ENCODE assay signal across 8 mouse cellular contexts in the genomic region with DNA sequence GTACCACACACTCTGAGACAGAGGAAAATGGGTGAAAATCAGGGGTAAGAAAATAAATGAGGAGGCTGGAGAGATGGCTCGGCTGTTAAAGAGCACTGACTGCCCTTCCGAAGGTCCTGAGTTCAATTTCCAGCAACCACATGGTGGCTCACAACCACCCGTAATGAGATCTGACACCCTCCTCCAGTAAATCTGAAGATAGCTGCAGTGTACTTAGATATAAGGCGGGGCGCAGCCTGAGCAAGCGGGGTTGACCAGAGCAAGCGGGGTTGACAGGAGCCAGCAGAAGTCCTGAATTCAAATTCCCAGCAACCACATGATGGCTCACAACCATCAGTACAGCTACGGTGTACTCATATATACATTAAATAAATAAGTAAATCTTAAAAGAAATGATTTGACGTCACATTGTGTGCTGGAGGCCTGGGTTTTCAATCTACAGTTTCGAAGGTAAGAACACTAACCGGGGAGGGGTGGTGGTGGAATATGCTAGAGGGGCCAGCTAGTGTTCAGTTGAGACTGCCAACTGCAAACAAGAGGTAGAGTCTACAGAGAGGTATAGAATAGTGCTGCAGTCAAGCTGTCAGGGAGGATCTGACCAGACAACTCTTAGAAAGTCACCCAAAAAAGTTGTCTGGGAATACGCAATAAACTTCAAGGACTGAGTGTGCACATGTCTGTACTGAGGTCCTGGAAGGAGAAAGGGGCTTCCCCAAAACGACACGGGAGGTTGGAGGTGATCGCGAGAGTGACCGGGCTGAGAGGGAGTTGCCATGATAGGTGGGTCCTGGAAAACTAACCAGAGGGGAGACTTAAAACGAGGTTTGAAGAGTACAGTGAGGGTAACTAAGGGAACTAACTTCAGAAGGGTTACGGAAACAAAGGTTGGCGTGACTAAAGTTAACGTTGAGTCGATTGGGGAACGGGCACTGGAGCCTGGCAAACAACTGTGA. TPM values are rescaled to one million over a fixed set of nuclear protein-coding genes. Genes with fewer than 3 reads are reported as not detected.
DNase-seq lines count a peak whose midpoint lies in the region; ATAC-seq and TF ChIP-seq lines count a peak whose summit lies in the region.

No protein-coding gene starts in this region.

- H3K9ac ChIP-seq in midbrain, postnatal 0 days (replicated peaks; ENCODE audit: low read length, poor library complexity, severe bottlenecking) = peak overlapping the region; percentile 58

- H3K4me2 ChIP-seq in midbrain, postnatal 0 days (ENCODE audit: low read depth, low read length, poor library complexity, severe bottlenecking) = peak overlapping the region; percentile 57

- peak; percentile 69 for ATAC-seq in midbrain, postnatal 0 days (ENCODE audit: low FRiP score)

- peaks cover 10% of the 10 kb centered on the region for H3K4me1 ChIP-seq in heart, embryonic 10.5 days
- H3K4me1 ChIP-seq in erythroblast, embryonic 14.5 days (ENCODE audit: control insufficient read depth) = peaks cover 44% of the 10 kb centered on the region
- peaks cover 15% of the 10 kb centered on the region for H3K4me1 ChIP-seq in limb, embryonic 10.5 days
- no peaks in the 10 kb centered on the region for H3K4me1 ChIP-seq in midbrain, postnatal 0 days (ENCODE audit: insufficient read depth, low read length)

- TF ChIP-seq CTCF in midbrain, postnatal 0 days (IDR thresholded peaks at IDR 0.05) = no peak

- H3K4me3 ChIP-seq in heart, embryonic 10.5 days = peak overlapping the region; percentile 77
- H3K4me3 ChIP-seq in erythroblast, embryonic 14.5 days (replicated peaks) = peak overlapping the region; percentile 95
- H3K4me3 ChIP-seq in limb, embryonic 10.5 days = peak overlapping the region; percentile 96
- peak overlapping the region; percentile 59 for H3K4me3 ChIP-seq in midbrain, postnatal 0 days (ENCODE audit: low read depth, low read length)

- peak; percentile 85 for DNase-seq in heart, embryonic 10.5 days (ENCODE audit: low spot score)
- no peak for DNase-seq in heart, adult 11 months
- peak; percentile 85 for DNase-seq in ES-CJ7 (ENCODE audit: low read depth, low spot score)
- DNase-seq in limb, embryonic 10.5 days (ENCODE audit: low spot score) = no peak
- DNase-seq in midbrain, postnatal 0 days (ENCODE audit: low spot score) = peak; percentile 40
- no peak for DNase-seq in right cerebral cortex, adult 18-20 months
- no peak for DNase-seq in gastrocnemius, adult 18-20 months (ENCODE audit: low spot score)

- no peaks in the 10 kb centered on the region for H3K9me3 ChIP-seq in heart, embryonic 10.5 days
- no peaks in the 10 kb centered on the region for H3K9me3 ChIP-seq in erythroblast, embryonic 14.5 days (ENCODE audit: control insufficient read depth, low read length)
- H3K9me3 ChIP-seq in limb, embryonic 10.5 days (replicated peaks) = no peaks in the 10 kb centered on the region
- no peaks in the 10 kb centered on the region for H3K9me3 ChIP-seq in midbrain, postnatal 0 days (ENCODE audit: low read length)

- peaks cover 43% of the 10 kb centered on the region for H3K36me3 ChIP-seq in heart, embryonic 10.5 days
- H3K36me3 ChIP-seq in erythroblast, embryonic 14.5 days (ENCODE audit: control insufficient read depth) = peaks cover 46% of the 10 kb centered on the region
- peaks cover 43% of the 10 kb centered on the region for H3K36me3 ChIP-seq in limb, embryonic 10.5 days
- peaks cover 28% of the 10 kb centered on the region for H3K36me3 ChIP-seq in midbrain, postnatal 0 days (ENCODE audit: insufficient read depth, low read length)

- peak overlapping the region; percentile 91 for H3K27ac ChIP-seq in heart, embryonic 10.5 days
- peak overlapping the region; percentile 89 for H3K27ac ChIP-seq in limb, embryonic 10.5 days
- 0 out of 2 replicates have a peak overlapping the region, but pooled peaks have one; percentile 62 for H3K27ac ChIP-seq in midbrain, postnatal 0 days (ENCODE audit: low read depth, low read length)

- no peaks in the 10 kb centered on the region for H3K27me3 ChIP-seq in heart, embryonic 10.5 days (ENCODE audit: insufficient read depth, poor library complexity, severe bottlenecking)
- no peaks in the 10 kb centered on the region for H3K27me3 ChIP-seq in erythroblast, embryonic 14.5 days (ENCODE audit: control insufficient read depth)
- no peaks in the 10 kb centered on the region for H3K27me3 ChIP-seq in limb, embryonic 10.5 days (ENCODE audit: low read depth, poor library complexity, severe bottlenecking)
- no peaks in the 10 kb centered on the region for H3K27me3 ChIP-seq in midbrain, postnatal 0 days (ENCODE audit: insufficient read depth, low read length)

- WGBS in heart, embryonic 10.5 days = 35% methylated on average over 23 of the region's 23 CpGs
- 39% methylated on average over 23 of the region's 23 CpGs for WGBS in limb, embryonic 10.5 days
- WGBS in midbrain, postnatal 0 days = 38% methylated on average over 23 of the region's 23 CpGs

RNA-seq across cellular contexts. Expression of a gene that starts 0.8 kb away (rescaled TPM):
- polyA plus RNA-seq in heart, embryonic 10.5 days (2016; fragmentation: Nextera tagmentation; extraction: Ambion mirVana) = 119 and 140 TPM in 2 replicates
- polyA plus RNA-seq in erythroblast, embryonic 14.5 days (2012) = 12.0 and 17.1 TPM in 2 replicates
- 170 and 205 TPM in 2 replicates for polyA plus RNA-seq in limb, embryonic 10.5 days (2016; fragmentation: Nextera tagmentation; extraction: Ambion mirVana)
- 62.6 and 84.3 TPM in 2 replicates for total RNA-seq in midbrain, postnatal 0 days (2014; rRNA removed)
- polyA plus RNA-seq in midbrain, postnatal 0 days (2015; fragmentation: Nextera tagmentation; extraction: Ambion mirVana) = 103 and 112 TPM in 2 replicates
- total RNA-seq in gastrocnemius, adult 18-20 months (2021) = 10 to 100 TPM; 67.5 to 68.8 TPM

RNA-seq across cellular contexts. Expression of a gene that starts 11.0 kb away (rescaled TPM):
- polyA plus RNA-seq in heart, embryonic 10.5 days (2016; fragmentation: Nextera tagmentation; extraction: Ambion mirVana) = 0.87 and 3.1 TPM in 2 replicates
- polyA plus RNA-seq in erythroblast, embryonic 14.5 days (2012) = 0.06 and 0.16 TPM in 2 replicates
- polyA plus RNA-seq in limb, embryonic 10.5 days (2016; fragmentation: Nextera tagmentation; extraction: Ambion mirVana) = 5.5 and 5.9 TPM in 2 replicates
- 0.24 and 1.2 TPM in 2 replicates for total RNA-seq in midbrain, postnatal 0 days (2014; rRNA removed)
- polyA plus RNA-seq in midbrain, postnatal 0 days (2015; fragmentation: Nextera tagmentation; extraction: Ambion mirVana) = 0.91 and 1.0 TPM in 2 replicates
- under 1 TPM; 0.46 to 0.83 TPM for total RNA-seq in gastrocnemius, adult 18-20 months (2021)

RNA-seq across cellular contexts. Expression of a gene that starts 22.0 kb away (rescaled TPM):
- 11.3 and 16.9 TPM in 2 replicates for polyA plus RNA-seq in heart, embryonic 10.5 days (2016; fragmentation: Nextera tagmentation; extraction: Ambion mirVana)
- 33.5 and 35.5 TPM in 2 replicates for polyA plus RNA-seq in erythroblast, embryonic 14.5 days (2012)
- polyA plus RNA-seq in limb, embryonic 10.5 days (2016; fragmentation: Nextera tagmentation; extraction: Ambion mirVana) = 16.7 and 18.8 TPM in 2 replicates
- 8.2 and 10.0 TPM in 2 replicates for total RNA-seq in midbrain, postnatal 0 days (2014; rRNA removed)
- 7.3 and 11.2 TPM in 2 replicates for polyA plus RNA-seq in midbrain, postnatal 0 days (2015; fragmentation: Nextera tagmentation; extraction: Ambion mirVana)
- 10 to 100 TPM; 14.6 to 15.7 TPM for total RNA-seq in gastrocnemius, adult 18-20 months (2021)

RNA-seq across cellular contexts. Expression of a gene that starts 31.0 kb away (rescaled TPM):
- 0.91 and 4.8 TPM in 2 replicates for polyA plus RNA-seq in heart, embryonic 10.5 days (2016; fragmentation: Nextera tagmentation; extraction: Ambion mirVana)
- polyA plus RNA-seq in erythroblast, embryonic 14.5 days (2012) = not detected in 2 replicates
- 10.9 and 11.7 TPM in 2 replicates for polyA plus RNA-seq in limb, embryonic 10.5 days (2016; fragmentation: Nextera tagmentation; extraction: Ambion mirVana)
- 4.2 and 6.9 TPM in 2 replicates for total RNA-seq in midbrain, postnatal 0 days (2014; rRNA removed)
- polyA plus RNA-seq in midbrain, postnatal 0 days (2015; fragmentation: Nextera tagmentation; extraction: Ambion mirVana) = 1.0 and 1.1 TPM in 2 replicates
- under 1 TPM; 0.41 to 0.74 TPM for total RNA-seq in gastrocnemius, adult 18-20 months (2021)

RNA-seq across cellular contexts. Expression of a gene that starts 43.4 kb away (rescaled TPM):
- 0.04 TPM in 1 of 2 replicates, not detected in the other for polyA plus RNA-seq in heart, embryonic 10.5 days (2016; fragmentation: Nextera tagmentation; extraction: Ambion mirVana)
- not detected in 2 replicates for polyA plus RNA-seq in erythroblast, embryonic 14.5 days (2012)
- polyA plus RNA-seq in limb, embryonic 10.5 days (2016; fragmentation: Nextera tagmentation; extraction: Ambion mirVana) = 0.13 TPM in 1 of 2 replicates, not detected in the other
- total RNA-seq in midbrain, postnatal 0 days (2014; rRNA removed) = not detected in 2 replicates
- polyA plus RNA-seq in midbrain, postnatal 0 days (2015; fragmentation: Nextera tagmentation; extraction: Ambion mirVana) = 0.04 TPM in 1 of 2 replicates, not detected in the other
- total RNA-seq in gastrocnemius, adult 18-20 months (2021) = not detected

Comparison
In these comparisons a context has a peak if more than half of its experiments do, and no peak if none do; other contexts are left out.
1. DNase-seq: peak in heart, embryonic 10.5 days (single experiment), ES-CJ7 (single experiment) and midbrain, postnatal 0 days (single experiment); none in heart, adult 11 months (single experiment), limb, embryonic 10.5 days (single experiment), right cerebral cortex, adult 18-20 months (single experiment) and gastrocnemius, adult 18-20 months (single experiment).
2. Peak in every context shown above with its lines, with median percentiles within 50 percentile points of each other: H3K27ac ChIP-seq and H3K4me3 ChIP-seq.